Mouse (Mus musculus): Measurements from ENCODE around the gene Fdx1l. TPM values are rescaled to one million over a fixed set of nuclear protein-coding genes. Genes with fewer than 3 reads are reported as not detected.
A peak's percentile ranks its signal among the peaks of the same experiment; 100 is the strongest.

Gene Fdx1l
- total RNA-seq (2021), result 32.4 and 36.5 TPM in 2 replicates
- long read RNA-seq, transcript Fdx1l-201 (5 exons, 812 nt), result major isoform, 16 of 30 reads
- long read RNA-seq, partial matches to known transcripts, result 1 of 30 reads
- long read RNA-seq, other reads (novel, unspliced or antisense), result 6 of 30 reads

GRCm38 (mm10) chr9:21073044-21073840, at the start of gene Fdx1l, which contains the start of gene Gm49373:
TSS of gene Fdx1l (minus strand) at chr9:21073614.
TSS of gene Gm49373 (minus strand) at chr9:21073096.
- DNase-seq, result peak; percentile 88

GRCm38 (mm10) chr9:21121483-21121882, 48.1 kb upstream of the Fdx1l start:
- no peak for DNase-seq

GRCm38 (mm10) chr9:21117073-21117472, 43.7 kb upstream of the Fdx1l start:
- DNase-seq, result no peak

GRCm38 (mm10) chr9:21115105-21115504, 41.7 kb upstream of the Fdx1l start:
- DNase-seq, result no peak

- DNase-seq, result no peak
These were observed 40.8 kb upstream of the Fdx1l start for GRCm38 (mm10) chr9:21114190-21114589.

GRCm38 (mm10) chr9:21113751-21114150, 40.3 kb upstream of the Fdx1l start:
- DNase-seq, result no peak

GRCm38 (mm10) chr9:21107607-21108237, 34.3 kb upstream of the Fdx1l start:
- DNase-seq, result no peak

- no peak for DNase-seq
These were observed 32.5 kb upstream of the Fdx1l start for GRCm38 (mm10) chr9:21105760-21106564.

GRCm38 (mm10) chr9:21104814-21105213, 31.4 kb upstream of the Fdx1l start:
- DNase-seq, result no peak

GRCm38 (mm10) chr9:21102076-21102475, 28.7 kb upstream of the Fdx1l start:
- no peak for DNase-seq

GRCm38 (mm10) chr9:21100447-21101161, 27.2 kb upstream of the Fdx1l start:
- DNase-seq, result no peak

GRCm38 (mm10) chr9:21097793-21098192, 24.4 kb upstream of the Fdx1l start:
- no peak for DNase-seq

GRCm38 (mm10) chr9:21095958-21096357, 22.5 kb upstream of the Fdx1l start:
- no peak for DNase-seq

- no peak for DNase-seq
These were observed 20.0 kb upstream of the Fdx1l start for GRCm38 (mm10) chr9:21093423-21093822.

- DNase-seq, result peak; percentile 96
These were observed 18.4 kb upstream of the Fdx1l start, which contains the start of the genes Gm38431 and Raver1 for GRCm38 (mm10) chr9:21091707-21092320. TSS of gene Gm38431 (minus strand) at chr9:21091997. TSS of gene Raver1 (minus strand) at chr9:21092008.

- DNase-seq, result no peak
These were observed 17.7 kb upstream of the Fdx1l start for GRCm38 (mm10) chr9:21090972-21091706.

- DNase-seq, result no peak
These were observed 17.1 kb upstream of the Fdx1l start for GRCm38 (mm10) chr9:21090537-21090936.

GRCm38 (mm10) chr9:21083324-21083723, 9.9 kb upstream of the Fdx1l start:
- DNase-seq, result no peak

GRCm38 (mm10) chr9:21081127-21081526, 7.7 kb upstream of the Fdx1l start:
- no peak for DNase-seq

- DNase-seq, result no peak
These were observed 2.2 kb upstream of the Fdx1l start for GRCm38 (mm10) chr9:21075625-21076024.

GRCm38 (mm10) chr9:21074173-21074572, 759 bp upstream of the Fdx1l start:
- no peak for DNase-seq

Measured in adrenal gland, postnatal 25 days (tissue).